Mouse (Mus musculus) thymus, postnatal 0 days (tissue): ENCODE data around the gene Slc44a4. TPM values are rescaled to one million over a fixed set of nuclear protein-coding genes. Genes with fewer than 3 reads are reported as not detected.
"Not testable (repeated sequence)": the region's sequence is repeated elsewhere in the genome, so short reads cannot be mapped to it uniquely, and the experiment has no call there.

Source experiments
- DNase-seq: peaks from one replicate; pipeline ENCODE4 v3.0.0-alpha.2; 2015; ENCODE audit warnings: low spot score
- polyA plus RNA-seq: library from polyadenylated mRNA; unstranded; fragments of >200 nt; fragmentation: Nextera tagmentation; extraction: Ambion mirVana; gene quantifications from 2 replicates; pipeline ENCODE4 v1.2.1, GENCODE M21; 2015

The Slc44a4 gene
- polyA plus RNA-seq, 1 experiment from 2014 or later: 0.81 TPM

GRCm38 (mm10) chr17:34959130-34959778 is 45.0 kb downstream of the Slc44a4 start, which contains the start of gene Hspa1b:
Hspa1b (minus strand) TSS chr17:34959238.
- peak; percentile 60 for DNase-seq

GRCm38 (mm10) chr17:34959881-34960515 is 45.7 kb downstream of the Slc44a4 start:
- no peak for DNase-seq

GRCm38 (mm10) chr17:34960702-34961493 is 46.6 kb downstream of the Slc44a4 start:
- DNase-seq: no peak

- no peak for DNase-seq
Observed at GRCm38 (mm10) chr17:34962125-34962524, 47.9 kb downstream of the Slc44a4 start.

- DNase-seq: no peak
Observed at GRCm38 (mm10) chr17:34962841-34963240, 48.6 kb downstream of the Slc44a4 start.

- no peak for DNase-seq
Observed at GRCm38 (mm10) chr17:34964640-34965049, 50.4 kb downstream of the Slc44a4 start.

GRCm38 (mm10) chr17:34965627-34966026 is 51.4 kb downstream of the Slc44a4 start:
- no peak for DNase-seq

- not testable (repeated sequence) for DNase-seq
Observed at GRCm38 (mm10) chr17:34969822-34970221, 55.6 kb downstream of the Slc44a4 start, which contains the start of gene Gm20481. Gm20481 (plus strand) TSS chr17:34969912.

GRCm38 (mm10) chr17:34970850-34971249 is 56.6 kb downstream of the Slc44a4 start:
- DNase-seq: not testable (repeated sequence)

GRCm38 (mm10) chr17:34971694-34972068 is 57.4 kb downstream of the Slc44a4 start:
- DNase-seq: not testable (repeated sequence)

GRCm38 (mm10) chr17:34972069-34972749 is 57.9 kb downstream of the Slc44a4 start, which contains the start of the genes Hspa1a and Hspa1l:
Hspa1a (minus strand) TSS chr17:34972156.
Hspa1l (plus strand) TSS chr17:34972703.
- peak; percentile 60 for DNase-seq

GRCm38 (mm10) chr17:34975581-34976492 is 61.6 kb downstream of the Slc44a4 start:
- no peak for DNase-seq

GRCm38 (mm10) chr17:34977000-34977399 is 62.7 kb downstream of the Slc44a4 start:
- DNase-seq: no peak

GRCm38 (mm10) chr17:34978239-34978638 is 64.0 kb downstream of the Slc44a4 start:
- no peak for DNase-seq

GRCm38 (mm10) chr17:34979631-34980030 is 65.4 kb downstream of the Slc44a4 start:
- no peak for DNase-seq

Other genes starting within 250 kb of the Slc44a4 start
- 0.54 and 0.59 TPM in 2 replicates for gene Tnxb, start 243.9 kb upstream of the Slc44a4 start, polyA plus RNA-seq
- 0.32 and 0.49 TPM in 2 replicates for gene C4b, start 170.6 kb upstream of the Slc44a4 start, polyA plus RNA-seq
- not detected in 2 replicates for gene Cyp21a1, start 109.9 kb upstream of the Slc44a4 start, polyA plus RNA-seq
- gene Stk19, start 77.5 kb upstream of the Slc44a4 start, polyA plus RNA-seq: 39.3 and 48.6 TPM in 2 replicates
- 48.8 and 53.3 TPM in 2 replicates for gene Dxo, start 77.4 kb upstream of the Slc44a4 start, polyA plus RNA-seq
- gene Skiv2l, start 64.3 kb upstream of the Slc44a4 start, polyA plus RNA-seq: 49.7 and 50.1 TPM in 2 replicates
- 82.4 and 88.6 TPM in 2 replicates for gene Nelfe, start 64.1 kb upstream of the Slc44a4 start, polyA plus RNA-seq
- gene Cfb, start 51.9 kb upstream of the Slc44a4 start, polyA plus RNA-seq: 5.2 and 6.2 TPM in 2 replicates
- gene Zbtb12, start 35.0 kb upstream of the Slc44a4 start, polyA plus RNA-seq: 1.6 and 1.7 TPM in 2 replicates
- gene Gm20547, start 32.4 kb upstream of the Slc44a4 start, polyA plus RNA-seq: not detected in 2 replicates
- gene C2, start 16.2 kb upstream of the Slc44a4 start, polyA plus RNA-seq: 7.6 TPM in 2 replicates
- 38.6 and 47.9 TPM in 2 replicates for gene Ehmt2, start 16.0 kb upstream of the Slc44a4 start, polyA plus RNA-seq
- 25.7 and 28.2 TPM in 2 replicates for gene Neu1, start 16.8 kb downstream of the Slc44a4 start, polyA plus RNA-seq
- 0.72 and 0.83 TPM in 2 replicates for gene Hspa1b, start 44.8 kb downstream of the Slc44a4 start, polyA plus RNA-seq
- gene Gm20481, start 55.4 kb downstream of the Slc44a4 start, polyA plus RNA-seq: not detected in 2 replicates
- gene Hspa1a, start 57.7 kb downstream of the Slc44a4 start, polyA plus RNA-seq: 6.8 and 7.6 TPM in 2 replicates
- 0.09 and 0.27 TPM in 2 replicates for gene Hspa1l, start 58.2 kb downstream of the Slc44a4 start, polyA plus RNA-seq
- 179 and 197 TPM in 2 replicates for gene Lsm2, start 67.4 kb downstream of the Slc44a4 start, polyA plus RNA-seq
- 125 and 138 TPM in 2 replicates for gene Vars, start 86.5 kb downstream of the Slc44a4 start, polyA plus RNA-seq
- gene Vwa7, start 102.1 kb downstream of the Slc44a4 start, polyA plus RNA-seq: 0.26 and 0.36 TPM in 2 replicates
- 18.2 and 22.5 TPM in 2 replicates for gene Sapcd1, start 113.5 kb downstream of the Slc44a4 start, polyA plus RNA-seq
- 8.9 and 13.5 TPM in 2 replicates for gene Msh5, start 132.3 kb downstream of the Slc44a4 start, polyA plus RNA-seq
- gene Clic1, start 135.5 kb downstream of the Slc44a4 start, polyA plus RNA-seq: 501 and 524 TPM in 2 replicates
- gene Ddah2, start 144.6 kb downstream of the Slc44a4 start, polyA plus RNA-seq: 51.6 and 57.5 TPM in 2 replicates
- gene Ly6g6c, start 150.9 kb downstream of the Slc44a4 start, polyA plus RNA-seq: 0.27 and 0.57 TPM in 2 replicates
- gene Mpig6b, start 151.7 kb downstream of the Slc44a4 start, polyA plus RNA-seq: 0.06 and 0.08 TPM in 2 replicates
- 0.89 and 1.0 TPM in 2 replicates for gene Ly6g6e, start 162.4 kb downstream of the Slc44a4 start, polyA plus RNA-seq
- gene Ly6g6d, start 163.6 kb downstream of the Slc44a4 start, polyA plus RNA-seq: 0.55 and 0.60 TPM in 2 replicates
- gene Ly6g6f, start 171.1 kb downstream of the Slc44a4 start, polyA plus RNA-seq: 0.12 TPM in 1 of 2 replicates, not detected in the other
- gene Abhd16a, start 174.8 kb downstream of the Slc44a4 start, polyA plus RNA-seq: 85.3 and 90.6 TPM in 2 replicates
- 0.37 TPM in 1 of 2 replicates, not detected in the other for gene Ly6g5c, start 193.8 kb downstream of the Slc44a4 start, polyA plus RNA-seq
- 3.7 and 4.0 TPM in 2 replicates for gene Ly6g5b, start 201.0 kb downstream of the Slc44a4 start, polyA plus RNA-seq
- 26.9 and 31.2 TPM in 2 replicates for gene Gpank1, start 207.0 kb downstream of the Slc44a4 start, polyA plus RNA-seq
- gene Csnk2b, start 207.6 kb downstream of the Slc44a4 start, polyA plus RNA-seq: 348 and 353 TPM in 2 replicates
- 11.2 and 14.7 TPM in 2 replicates for gene D17H6S53E, start 211.9 kb downstream of the Slc44a4 start, polyA plus RNA-seq
- 0.18 and 0.21 TPM in 2 replicates for gene Apom, start 217.6 kb downstream of the Slc44a4 start, polyA plus RNA-seq
- gene Bag6, start 220.7 kb downstream of the Slc44a4 start, polyA plus RNA-seq: 42.3 and 48.0 TPM in 2 replicates